Mouse (Mus musculus) c-Kit-positive CD71-negative TER-119-negative erythroid progenitor cells, embryonic 14.5 days (primary cell): ENCODE data around the gene Dact2.

Source experiments
- DNase-seq: peaks from one replicate; pipeline ENCODE4 v3.0.0-alpha.2; 2013; ENCODE audit warnings: low read depth

Dact2 gene

GRCm38 (mm10) chr17:14212796-14213195, 8.7 kb upstream of the Dact2 start:
- no peak for DNase-seq

DNA sequence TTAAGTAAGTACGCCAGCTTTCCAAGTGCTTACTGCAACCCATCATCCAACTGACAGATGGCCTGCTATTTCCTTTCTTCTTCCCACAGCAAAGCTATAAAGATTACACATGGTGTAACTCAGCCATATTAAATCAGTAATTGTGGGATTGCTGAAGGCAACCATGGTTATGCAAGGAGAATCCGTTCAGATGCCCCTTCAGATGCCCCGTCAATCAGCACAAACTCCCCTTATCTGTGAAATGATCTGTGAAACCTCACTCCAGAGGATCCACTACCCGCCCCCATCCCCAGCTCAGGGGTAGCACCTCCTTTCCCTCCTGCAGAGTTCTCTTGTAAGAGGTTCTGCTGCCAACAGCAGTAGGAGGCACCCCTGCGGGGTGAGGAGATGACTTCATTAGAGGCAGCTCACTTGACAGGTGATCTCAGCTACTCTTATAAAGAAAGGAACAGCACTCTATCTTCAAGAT, 3.0 kb upstream of the Dact2 start:
- DNase-seq = no peak

- peak; percentile 35 for DNase-seq
Measured at GRCm38 (mm10) chr17:14206062-14206461, 2.0 kb upstream of the Dact2 start.

DNA sequence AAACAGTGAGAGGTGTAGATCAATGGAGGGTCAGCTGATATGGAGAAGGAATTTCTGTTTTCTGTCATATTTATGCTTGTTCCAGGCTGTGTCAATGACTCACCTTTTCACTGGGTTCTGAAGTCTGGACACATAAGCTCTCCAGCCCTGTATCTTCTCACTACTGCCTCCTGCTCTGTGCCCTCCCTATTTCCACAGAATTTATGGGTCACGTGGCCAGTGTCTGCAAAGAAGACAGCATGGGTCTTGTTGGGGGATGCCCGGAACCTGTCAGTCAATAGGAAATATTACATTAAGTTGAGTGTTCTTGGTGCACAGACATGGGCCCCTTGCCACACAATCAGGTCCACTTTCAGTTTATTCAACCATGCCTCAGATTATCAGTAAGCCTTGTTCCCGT, 1.1 kb upstream of the Dact2 start:
- no peak for DNase-seq

DNA sequence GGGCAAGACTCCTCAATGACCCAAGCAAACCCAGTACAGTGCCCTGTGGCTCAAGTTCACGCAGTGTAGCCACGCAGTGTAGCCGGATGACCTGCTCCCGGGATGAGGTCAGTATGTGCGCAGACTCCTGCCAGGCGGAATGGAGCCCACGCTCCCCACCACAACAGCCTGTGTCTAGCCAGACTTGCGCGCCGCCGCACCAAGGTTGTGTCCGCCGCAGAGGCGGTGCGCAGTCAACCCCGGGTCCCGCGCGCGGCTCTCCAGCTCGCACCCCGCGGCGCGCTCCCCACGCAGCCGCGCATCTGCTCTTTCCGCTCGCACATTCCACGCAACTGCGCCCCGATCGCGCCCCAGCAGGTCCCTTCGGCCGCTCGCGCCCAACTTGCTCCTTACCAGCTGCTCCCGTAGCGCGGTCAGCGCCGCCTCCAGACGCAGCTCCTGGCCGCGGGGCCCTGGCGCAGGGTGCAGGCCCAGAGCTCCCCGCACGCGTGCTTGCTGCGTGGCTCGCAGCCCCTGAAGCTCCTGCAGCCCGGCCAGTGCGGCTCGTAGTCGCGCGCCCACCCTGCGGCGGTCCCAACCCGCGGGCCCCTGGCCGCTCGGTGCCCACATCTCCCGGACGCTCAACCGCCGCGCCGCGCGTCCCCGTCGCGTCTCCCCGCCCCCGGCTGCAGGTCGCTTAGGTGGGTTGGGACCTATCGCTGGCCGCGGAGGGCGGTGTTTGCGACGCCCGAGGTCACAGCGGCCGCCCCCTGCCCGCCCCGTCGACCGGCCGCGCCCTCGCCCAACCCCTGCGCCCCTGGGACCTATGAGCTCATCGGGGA, 773 bp downstream of the Dact2 start:
- DNase-seq = no peak

- no peak for DNase-seq
Measured at GRCm38 (mm10) chr17:14202291-14203030, 1.6 kb downstream of the Dact2 start.

DNA sequence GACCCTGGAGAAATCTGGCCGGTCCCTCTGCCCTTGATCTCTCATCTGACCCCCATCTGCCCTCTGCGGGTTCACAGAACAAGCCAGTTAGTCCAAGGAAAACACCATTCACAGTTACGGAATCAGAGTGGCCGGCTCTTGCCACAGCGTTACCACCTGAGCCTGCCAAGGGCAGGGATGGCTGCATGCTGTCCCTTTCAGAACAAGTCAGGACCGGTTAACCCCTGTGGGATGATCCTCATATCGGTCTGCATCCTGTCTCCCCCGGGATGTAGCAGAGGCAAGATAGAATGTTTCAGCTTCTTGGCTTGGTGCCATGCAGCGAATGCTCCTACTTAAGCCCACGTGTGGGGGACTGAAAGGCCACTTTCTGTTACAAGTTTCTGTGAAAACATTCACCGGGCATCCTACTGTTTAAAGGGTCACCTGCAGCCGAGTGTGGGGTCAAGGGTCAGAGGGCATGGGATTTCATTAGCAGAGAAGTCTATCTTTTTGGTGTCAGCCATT, 2.8 kb downstream of the Dact2 start:
- no peak for DNase-seq

- DNase-seq = no peak
Measured at GRCm38 (mm10) chr17:14200206-14200605, 3.9 kb downstream of the Dact2 start.

- no peak for DNase-seq
Measured at GRCm38 (mm10) chr17:14199621-14200020, 4.5 kb downstream of the Dact2 start.

GRCm38 (mm10) chr17:14192924-14193323, 11.2 kb downstream of the Dact2 start:
- DNase-seq = no peak

DNA sequence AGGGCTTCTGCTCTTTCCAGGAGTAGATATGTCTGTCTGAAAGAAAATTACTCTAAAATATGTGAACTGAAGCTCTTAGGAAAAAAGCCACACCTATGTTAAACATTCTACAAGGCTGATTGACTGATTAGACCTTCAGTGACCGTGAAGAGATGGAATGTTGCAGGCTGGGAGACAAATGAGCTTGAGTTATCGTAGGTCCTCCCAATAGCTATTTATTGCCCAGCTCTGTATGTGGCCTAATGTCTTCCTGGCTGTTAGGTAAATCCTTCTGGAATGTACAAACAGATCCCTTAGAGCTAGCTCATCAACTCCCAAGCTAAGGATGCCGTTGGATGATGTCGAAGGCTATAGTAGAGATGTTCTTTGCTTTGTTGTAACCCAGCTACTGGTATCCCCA, 11.7 kb downstream of the Dact2 start:
- DNase-seq = no peak

DNA sequence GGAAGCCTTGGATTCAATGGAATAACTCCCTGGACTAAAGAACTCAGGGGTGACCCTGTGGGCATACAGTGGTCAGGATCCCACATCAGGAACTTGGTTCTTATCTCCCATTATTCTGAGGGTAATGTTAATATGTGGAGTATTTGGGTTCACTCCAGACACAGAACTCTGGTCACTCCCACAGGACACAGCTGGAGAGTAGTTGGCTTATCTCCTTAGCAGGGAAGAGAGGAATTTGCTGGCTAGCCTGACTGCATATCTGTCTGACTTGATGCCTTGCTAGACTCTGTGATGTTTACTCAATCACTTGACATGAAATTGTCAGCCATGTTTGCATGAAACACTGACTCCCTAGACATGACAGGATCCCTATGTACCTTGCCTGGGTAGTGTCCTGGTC, 15.6 kb downstream of the Dact2 start:
- DNase-seq = no peak

DNA sequence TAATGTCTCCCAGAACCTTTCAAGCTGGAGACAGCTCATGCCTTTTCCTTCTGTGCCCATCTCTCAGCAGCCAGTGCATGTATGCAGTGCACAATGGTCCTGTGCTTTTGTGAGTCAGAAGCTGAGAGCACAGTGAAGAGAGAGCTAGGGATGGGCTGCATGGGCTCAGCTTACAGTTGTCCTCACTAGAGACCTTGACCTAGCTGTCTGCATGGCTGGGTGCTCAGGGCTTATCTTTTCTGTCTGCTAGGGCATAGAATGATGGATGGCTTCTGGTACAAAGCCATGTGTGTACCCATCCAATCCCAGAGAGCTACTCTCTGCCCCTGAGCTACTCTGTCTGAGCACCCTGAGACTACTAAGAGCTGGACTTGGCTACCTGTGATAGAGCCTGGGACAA, 17.0 kb downstream of the Dact2 start:
- DNase-seq = no peak

DNA sequence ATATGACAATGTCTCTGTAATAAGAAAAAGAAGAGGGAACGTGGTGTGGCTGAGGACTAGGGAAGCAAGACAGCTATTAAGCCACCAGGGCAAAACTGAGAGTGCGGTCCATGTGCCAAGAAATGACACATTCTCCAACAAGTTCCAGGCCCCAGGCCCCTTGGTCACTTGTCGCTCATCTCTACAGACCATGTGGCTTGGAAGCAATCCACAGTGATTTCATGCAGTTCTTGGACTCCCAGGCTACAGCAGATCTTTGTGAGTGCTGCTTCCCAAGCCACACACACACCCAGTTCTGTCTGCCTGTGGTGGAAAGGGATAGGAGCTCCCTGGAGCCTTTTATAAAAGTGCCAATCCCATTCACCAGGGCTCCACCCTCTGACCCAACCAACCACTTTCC, 17.9 kb downstream of the Dact2 start:
- no peak for DNase-seq

GRCm38 (mm10) chr17:14184192-14184814, 19.8 kb downstream of the Dact2 start:
- no peak for DNase-seq

DNA sequence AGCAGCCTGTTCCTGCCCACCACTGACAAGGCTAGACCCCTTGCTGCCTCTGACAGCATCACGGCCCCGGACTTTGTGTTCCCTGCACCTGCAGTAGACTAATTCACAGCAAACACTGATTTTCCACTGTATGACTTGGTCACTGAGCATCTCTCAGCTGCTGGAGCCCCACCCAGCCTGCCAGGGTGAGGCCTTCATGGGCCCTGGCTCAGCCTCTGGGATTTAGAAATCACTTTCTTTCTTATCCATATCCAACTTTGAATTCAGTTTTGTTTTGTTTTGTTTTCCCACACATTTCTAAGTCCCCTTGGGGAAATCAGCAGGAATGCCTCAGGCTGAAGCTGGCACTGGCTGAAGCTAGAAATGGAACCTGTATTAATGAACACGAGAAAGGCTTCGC, 20.4 kb downstream of the Dact2 start:
- no peak for DNase-seq

- no peak for DNase-seq
Measured at GRCm38 (mm10) chr17:14182860-14183259, 21.2 kb downstream of the Dact2 start.

DNA sequence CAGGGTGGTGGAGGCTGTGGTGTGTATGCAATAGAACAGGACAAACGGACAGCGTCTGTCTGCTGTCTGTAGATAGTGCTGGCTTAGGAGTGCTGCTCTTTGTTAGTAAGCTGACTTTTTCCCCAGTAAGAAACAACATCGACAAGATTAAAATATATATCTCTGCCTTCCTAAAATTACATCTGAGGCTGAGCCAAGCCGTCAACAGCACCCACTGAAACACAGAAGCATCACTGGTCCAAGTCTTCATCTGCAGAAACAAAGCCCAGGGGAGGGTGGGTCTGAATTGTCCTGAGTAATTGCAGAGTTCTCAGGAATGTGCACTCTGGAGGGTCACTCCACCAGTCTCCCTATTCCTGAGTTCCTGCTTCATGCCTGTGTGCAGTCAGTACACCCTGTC, 25.2 kb downstream of the Dact2 start:
- DNase-seq = no peak

DNA sequence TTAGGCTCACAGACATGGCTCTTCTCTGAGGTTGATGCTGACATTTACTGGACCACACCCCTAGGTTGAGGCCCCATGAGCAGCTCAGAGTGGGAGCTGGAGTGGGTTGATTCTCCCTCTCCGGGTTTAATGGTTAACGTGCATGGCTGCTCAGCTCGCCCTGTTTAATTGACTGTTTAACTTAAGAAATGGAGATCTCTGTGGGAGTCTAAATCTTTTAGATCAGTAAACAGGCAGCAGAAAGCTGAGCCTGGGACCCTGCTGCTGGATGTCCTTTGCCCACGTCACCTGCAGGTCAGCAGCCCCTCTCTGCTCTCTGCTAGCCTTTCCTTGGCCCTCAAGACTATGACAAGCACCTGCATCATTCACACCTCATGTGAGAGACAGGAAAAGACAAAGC, 25.6 kb downstream of the Dact2 start:
- no peak for DNase-seq

DNA sequence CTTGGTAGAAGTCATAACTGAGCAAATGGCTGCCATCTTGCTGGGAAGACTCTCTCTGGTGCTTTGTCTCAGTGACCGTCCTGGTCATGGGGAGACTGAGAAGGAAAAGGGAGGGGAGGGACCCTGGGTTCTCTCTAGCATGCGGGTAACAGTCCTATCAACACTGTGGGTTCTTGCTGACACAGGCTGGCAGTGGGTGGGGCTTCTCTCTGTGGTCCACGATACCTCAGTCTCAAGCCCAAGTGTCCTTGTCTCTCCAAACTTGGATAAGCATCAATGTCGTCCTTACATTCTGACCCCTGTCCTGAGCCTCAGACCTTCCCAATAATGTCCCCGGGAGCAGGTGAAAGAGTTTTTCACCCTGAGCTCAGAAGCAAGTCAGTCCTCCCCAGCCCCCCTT, 26.1 kb downstream of the Dact2 start:
- DNase-seq = no peak

DNA sequence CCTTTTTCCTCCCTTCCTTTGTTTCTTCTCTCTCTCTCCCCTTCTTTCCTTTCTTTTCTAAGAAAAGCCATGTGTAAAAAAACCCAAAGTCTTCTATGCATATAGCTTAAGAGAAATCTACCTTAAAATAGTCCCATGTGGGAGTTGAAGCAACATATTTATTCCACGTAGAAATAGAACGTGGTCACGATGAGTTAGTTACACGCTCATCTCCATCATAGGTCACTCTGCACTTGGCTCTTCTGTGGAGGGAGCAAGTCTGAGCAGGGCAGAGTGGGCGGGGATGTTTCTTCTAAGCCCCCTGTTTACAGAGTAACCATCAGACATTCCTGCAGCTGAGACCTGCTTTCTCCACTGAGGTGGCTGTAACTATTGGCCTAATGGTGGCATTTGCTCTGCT, 27.1 kb downstream of the Dact2 start:
- no peak for DNase-seq

GRCm38 (mm10) chr17:14175704-14176103, 28.4 kb downstream of the Dact2 start:
- no peak for DNase-seq

DNA sequence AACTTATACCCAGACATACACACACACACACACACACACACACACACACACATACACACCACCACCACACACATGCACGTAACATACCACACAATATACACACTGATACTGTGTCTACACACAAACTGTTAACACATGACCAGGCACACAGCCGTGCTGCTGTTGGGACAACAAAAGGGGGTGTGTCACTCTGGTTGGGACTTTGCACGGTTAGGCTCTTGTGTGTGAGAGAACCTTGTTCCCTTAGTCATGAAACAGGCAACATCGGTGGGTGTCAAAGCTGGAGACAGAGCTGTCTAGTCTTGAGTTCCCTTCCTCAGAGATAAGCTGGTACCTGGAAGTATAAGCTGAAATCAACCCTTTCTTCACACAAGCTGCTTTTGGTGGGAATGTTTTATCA, 29.1 kb downstream of the Dact2 start:
- DNase-seq = no peak
